Mouse (Mus musculus) G1E (cell line): ENCODE data around the gene Dcxr.

Experiments
- CTCF ChIP-seq: IDR thresholded peaks from 2 replicates; pipeline ENCODE4 v1.5.1; 2012; ENCODE audit warnings: low read depth, low read length, inconsistent platforms, mixed read lengths
- GATA1 ChIP-seq: IDR thresholded peaks from 2 replicates; pipeline ENCODE4 v1.6.1; 2012; ENCODE audit warnings: borderline replicate concordance, low read length, inconsistent platforms, mixed read lengths
- POLR2AphosphoS5 ChIP-seq: IDR thresholded peaks from 2 replicates; pipeline ENCODE4 v1.6.1; 2012; ENCODE audit warnings: low read depth, low read length, inconsistent platforms; ENCODE audit not compliant: insufficient replicate concordance

- no peak for TF ChIP-seq CTCF
- TF ChIP-seq GATA1: no peak
- no peak for TF ChIP-seq POLR2AphosphoS5
Measured at GRCm38 (mm10) chr11:120733521-120733920, 6.4 kb upstream of the Dcxr start.
